Mouse (Mus musculus) lung, adult 2 months (tissue): ENCODE results near the gene Ppfibp1. TPM values are rescaled to one million over a fixed set of nuclear protein-coding genes. Genes with fewer than 3 reads are reported as not detected.

Experiments used
- DNase-seq: peaks from one replicate; pipeline ENCODE4 v3.0.0; 2022
- H3K4me1 ChIP-seq: fragments of 200-500 bp; 2 replicates; pipeline ENCODE4 v1.6.1; 2011; ENCODE audit warnings: low read length; ENCODE audit not compliant: control insufficient read depth, insufficient read depth
- H3K4me3 ChIP-seq: fragments of 200-500 bp; replicated peaks from 2 replicates; pipeline ENCODE3; 2011; ENCODE audit warnings: low read depth, mild to moderate bottlenecking, control low read depth, low read length; ENCODE audit errors: extremely low read depth
- CTCF ChIP-seq: fragments of 200-500 bp; IDR thresholded peaks from 2 replicates; pipeline ENCODE4 v1.5.1; 2011; ENCODE audit warnings: mild to moderate bottlenecking, low read length, control low read depth; ENCODE audit not compliant: insufficient read depth
- POLR2A ChIP-seq: fragments of 200-500 bp; IDR thresholded peaks from 2 replicates; pipeline ENCODE4 v1.6.1; 2011; ENCODE audit warnings: low read depth, mild to moderate bottlenecking, control low read depth, low read length, borderline replicate concordance; ENCODE audit errors: extremely low read depth
- WGBS: fragments of 180-500 bp; shearing (Covaris S2); methylation state at CpG from one replicate; pipeline ENCODE4 v1.1.7; 2018; 5-methylcytosine and 5-hydroxymethylcytosine counted together
- polyA plus RNA-seq: library from polyadenylated mRNA; depleted of rRNA; stranded (reverse); fragments of >200 nt; gene quantifications from 2 replicates; pipeline ENCODE4 v1.2.3, GENCODE M21; 2012; rRNA removed

The Ppfibp1 gene
- polyA plus RNA-seq, 1 experiment = 35.1 TPM

DNA sequence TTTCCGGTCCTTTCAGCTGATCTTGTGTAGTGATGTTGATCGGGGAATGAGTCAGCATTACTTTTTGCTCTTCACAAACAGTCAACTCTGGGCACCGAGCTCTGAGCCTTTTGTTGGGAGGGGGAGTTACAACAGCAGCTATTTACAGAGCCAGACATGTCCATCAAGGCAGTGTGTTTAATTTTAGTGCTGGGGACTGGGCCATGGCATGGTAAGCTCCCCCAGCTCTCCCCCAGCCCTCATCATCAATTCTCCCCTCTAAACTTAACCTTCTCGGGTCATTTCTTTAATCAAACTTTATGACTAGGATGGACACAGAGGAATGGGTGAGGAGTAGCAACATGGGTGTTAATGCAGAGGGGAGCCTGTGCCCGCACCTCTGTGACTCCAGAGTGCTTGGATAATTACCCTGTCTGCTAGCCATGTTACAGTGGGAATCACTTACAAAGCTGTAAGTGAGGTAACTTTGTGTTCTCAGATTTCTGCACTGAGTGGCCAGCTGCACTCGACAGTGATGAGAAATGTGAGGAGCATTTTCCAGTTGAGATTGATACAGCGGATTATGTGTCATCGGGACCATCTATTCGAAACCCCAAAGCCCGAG is 167.2 kb downstream of the Ppfibp1 start:
- TF ChIP-seq POLR2A (no peak), CTCF (no peak)
- no peak for DNase-seq
- Histone ChIP-seq H3K4me1 (no peaks in the 10 kb centered on the region), H3K4me3 (no peak overlapping the region)
- 86% methylated on average over 10 of the region's 10 CpGs for WGBS

DNA sequence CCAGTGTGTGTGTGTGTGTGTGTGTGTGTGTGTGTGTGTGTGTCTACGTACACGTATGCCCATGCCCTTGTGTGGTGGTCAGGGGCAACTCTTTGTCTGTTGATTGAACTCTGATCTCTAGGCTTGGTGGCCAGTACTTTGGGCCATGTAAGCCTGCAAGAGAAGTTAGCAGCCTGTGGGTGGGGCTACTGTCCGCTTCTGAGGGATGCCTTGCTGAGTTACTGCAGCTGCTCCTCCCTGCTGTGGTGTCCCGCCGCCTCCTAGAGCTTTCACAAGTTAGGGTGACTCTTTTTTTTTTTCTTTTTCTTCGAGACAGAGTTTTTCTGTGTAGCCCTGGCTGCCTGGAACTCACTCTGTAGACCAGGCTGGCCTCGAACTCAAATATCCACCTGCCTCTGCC is 171.0 kb downstream of the Ppfibp1 start:
- no peak for DNase-seq
- WGBS = 65% methylated on average over 7 of the region's 7 CpGs
- TF ChIP-seq CTCF (0 out of 2 replicates have a peak, but pooled peaks have one; percentile 10), POLR2A (no peak)
- Histone ChIP-seq H3K4me1 (no peaks in the 10 kb centered on the region), H3K4me3 (no peak overlapping the region)

DNA sequence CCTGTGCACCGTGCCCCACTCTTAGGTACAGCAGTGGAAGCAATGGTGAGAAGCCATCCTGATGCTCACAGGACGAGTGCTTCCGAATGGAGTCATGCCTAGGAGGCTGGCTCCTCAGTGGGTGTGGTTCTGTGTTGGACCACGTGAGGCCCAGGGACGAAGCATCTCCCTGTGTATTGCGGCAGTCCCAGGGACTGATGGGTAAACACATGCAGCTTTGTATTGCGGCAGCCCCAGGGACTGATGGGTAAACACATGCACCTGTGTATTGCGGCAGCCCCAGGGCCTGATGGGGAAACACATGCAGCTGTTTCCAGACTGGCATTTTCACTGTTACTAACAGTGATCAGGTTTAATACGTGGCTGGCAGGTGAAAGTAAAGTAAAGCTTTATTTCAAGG is 173.3 kb downstream of the Ppfibp1 start:
- Histone ChIP-seq H3K4me3 (no peak overlapping the region), H3K4me1 (no peaks in the 10 kb centered on the region)
- DNase-seq = no peak
- TF ChIP-seq CTCF = no peak
- no peak for TF ChIP-seq POLR2A
- WGBS = 88% methylated on average over 9 of the region's 9 CpGs

DNA sequence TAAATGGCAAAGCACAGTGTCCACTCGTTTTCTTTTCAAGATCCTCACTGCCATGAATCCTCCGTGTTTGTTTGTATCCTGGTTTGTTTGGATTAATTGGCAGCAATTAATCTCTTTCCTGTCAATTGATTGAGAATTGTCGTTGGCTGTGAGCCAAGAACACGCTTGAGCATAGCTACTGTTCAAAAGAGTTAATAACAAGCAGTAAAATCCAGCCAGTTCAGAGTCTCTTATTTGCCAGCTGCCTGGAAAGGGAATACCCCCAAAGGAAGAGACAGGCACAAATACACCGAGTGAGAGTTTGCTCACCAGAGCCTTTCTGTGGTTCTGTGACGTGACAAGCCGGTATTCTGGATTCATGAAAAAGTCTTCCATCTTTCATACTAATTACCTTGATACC is 173.7 kb downstream of the Ppfibp1 start:
- H3K4me3 ChIP-seq = no peak overlapping the region
- DNase-seq = no peak
- no peaks in the 10 kb centered on the region for H3K4me1 ChIP-seq
- no peak for TF ChIP-seq POLR2A
- TF ChIP-seq CTCF = no peak
- 66% methylated on average over 7 of the region's 7 CpGs for WGBS

DNA sequence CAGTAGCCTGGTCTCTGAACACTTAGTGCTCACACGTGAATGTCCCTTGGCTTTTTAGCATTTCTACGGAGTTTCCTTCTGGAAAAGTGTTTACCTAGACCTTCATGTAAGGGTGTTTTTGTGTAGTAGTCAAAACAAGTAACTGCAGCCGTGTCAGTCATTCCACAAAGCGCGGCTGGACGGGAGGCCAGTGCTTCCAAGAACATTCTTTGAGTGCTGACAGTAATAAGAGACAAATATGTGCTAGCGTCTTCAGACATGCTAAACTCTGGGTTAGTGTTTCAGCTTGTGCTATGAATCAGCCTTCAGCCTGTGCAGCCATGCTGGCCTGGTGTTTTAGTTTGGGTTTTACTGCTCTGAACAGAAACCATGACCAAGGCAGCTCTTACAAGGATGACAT is 174.4 kb downstream of the Ppfibp1 start:
- no peak for DNase-seq
- TF ChIP-seq POLR2A (no peak), CTCF (no peak)
- H3K4me3 ChIP-seq = no peak overlapping the region
- WGBS = 79% methylated on average over 7 of the region's 7 CpGs
- H3K4me1 ChIP-seq = no peaks in the 10 kb centered on the region

DNA sequence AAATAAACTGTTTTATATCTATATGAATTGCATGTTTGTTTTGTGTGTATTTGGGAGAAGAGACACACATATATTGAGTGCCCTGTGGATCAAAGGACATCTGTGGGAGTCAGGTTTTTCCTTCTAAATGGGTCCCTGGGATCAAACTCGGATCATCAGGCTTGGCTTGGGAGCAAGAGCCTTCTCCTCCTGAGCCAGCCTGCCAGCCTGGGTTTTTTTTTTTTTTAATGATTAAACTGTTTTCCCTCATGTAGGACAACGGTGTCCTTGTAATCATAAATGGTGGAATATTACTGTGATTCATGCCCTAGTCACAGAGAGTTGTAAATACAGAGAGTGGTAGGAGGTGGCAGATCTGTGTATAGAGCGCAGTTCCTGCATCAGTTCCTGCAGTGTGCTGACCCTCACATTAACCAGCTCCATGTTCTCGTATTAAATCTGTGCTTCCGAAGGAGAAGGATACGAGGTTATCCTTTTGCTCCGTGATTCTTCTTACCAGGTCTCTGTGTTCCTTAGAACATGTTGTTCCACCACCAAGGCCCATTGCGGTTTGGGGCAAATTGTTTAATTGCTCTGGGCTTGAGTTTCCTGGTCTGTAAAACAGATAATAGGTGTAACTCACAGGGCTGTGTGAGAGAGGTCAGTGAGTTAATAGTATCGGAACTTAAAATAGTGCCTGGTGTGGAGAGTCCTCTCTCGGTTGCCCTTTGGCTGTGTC is 176.1 kb downstream of the Ppfibp1 start:
- DNase-seq = no peak
- H3K4me3 ChIP-seq = no peak overlapping the region
- 87% methylated on average over 10 of the region's 10 CpGs for WGBS
- no peaks in the 10 kb centered on the region for H3K4me1 ChIP-seq
- TF ChIP-seq POLR2A (no peak), CTCF (no peak)

DNA sequence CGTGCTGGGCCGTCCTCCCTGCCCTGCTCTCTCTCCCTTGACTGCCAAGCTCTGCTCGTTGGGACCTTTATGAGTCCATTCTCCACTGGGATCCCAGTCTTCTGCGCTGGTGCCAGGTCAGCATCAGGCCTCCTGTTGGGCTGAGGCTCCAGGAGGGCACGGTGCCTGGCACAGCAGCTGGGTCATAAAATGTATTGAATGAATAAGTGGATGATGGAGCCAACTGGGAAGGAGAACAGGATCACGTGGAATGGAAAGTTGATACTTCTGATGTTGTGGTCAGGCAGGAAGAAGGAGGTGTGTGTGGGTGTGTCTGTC is 176.6 kb downstream of the Ppfibp1 start:
- no peaks in the 10 kb centered on the region for H3K4me1 ChIP-seq
- 75% methylated on average over 6 of the region's 6 CpGs for WGBS
- no peak for DNase-seq
- TF ChIP-seq POLR2A (no peak), CTCF (no peak)
- no peak overlapping the region for H3K4me3 ChIP-seq

DNA sequence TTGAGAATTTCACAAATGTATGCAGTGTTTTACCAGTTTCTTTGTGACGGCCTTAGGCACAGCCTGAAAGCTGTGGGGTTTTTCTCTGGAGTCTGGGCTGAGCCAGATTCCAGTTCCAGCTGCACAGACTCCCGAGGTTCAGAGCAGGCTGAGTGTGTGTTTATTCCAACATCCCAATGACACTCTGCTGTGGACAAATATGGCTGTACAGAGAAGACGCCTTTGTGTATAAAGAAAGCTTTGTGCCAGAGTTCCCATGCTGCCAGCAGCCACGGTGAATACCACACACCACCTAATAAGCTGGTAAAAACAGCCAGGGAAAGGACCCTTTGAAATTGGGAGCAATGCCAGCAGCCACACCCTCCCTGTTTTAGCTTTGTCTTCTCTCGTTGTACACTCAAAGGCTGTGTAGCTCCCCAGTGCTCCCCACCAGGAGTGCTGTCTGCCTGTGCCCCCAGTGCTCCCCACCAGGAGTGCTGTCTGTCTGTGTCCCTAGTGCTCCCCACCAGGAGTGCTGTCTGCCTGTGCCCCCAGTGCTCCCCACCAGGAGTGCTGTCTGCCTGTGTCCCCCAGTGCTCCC is 187.6 kb downstream of the Ppfibp1 start:
- DNase-seq = no peak
- TF ChIP-seq POLR2A (no peak), CTCF (no peak)
- WGBS = 30% methylated on average over 5 of the region's 5 CpGs
- no peak overlapping the region for H3K4me3 ChIP-seq
- H3K4me1 ChIP-seq = no peaks in the 10 kb centered on the region

DNA sequence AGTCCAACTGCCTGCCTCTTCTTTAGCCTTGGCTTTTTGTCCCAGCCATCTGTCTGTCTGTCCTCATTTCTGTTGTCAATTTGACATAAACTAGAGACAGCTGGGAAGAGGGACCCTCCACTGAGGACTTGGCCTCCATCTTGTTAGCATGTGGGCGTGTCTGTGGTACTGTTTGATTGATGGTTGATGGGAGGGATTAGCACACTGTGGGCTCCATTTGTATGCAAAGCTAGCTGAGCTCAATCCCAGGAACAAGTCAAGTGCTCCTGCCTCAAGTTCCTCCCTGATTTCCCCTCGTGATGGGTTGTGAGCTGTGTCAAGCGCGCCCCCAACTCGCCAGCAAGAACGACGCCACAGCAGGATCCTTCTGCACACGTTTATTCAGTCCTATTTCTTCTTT is 188.6 kb downstream of the Ppfibp1 start:
- WGBS = 93% methylated on average over 8 of the region's 8 CpGs

DNA sequence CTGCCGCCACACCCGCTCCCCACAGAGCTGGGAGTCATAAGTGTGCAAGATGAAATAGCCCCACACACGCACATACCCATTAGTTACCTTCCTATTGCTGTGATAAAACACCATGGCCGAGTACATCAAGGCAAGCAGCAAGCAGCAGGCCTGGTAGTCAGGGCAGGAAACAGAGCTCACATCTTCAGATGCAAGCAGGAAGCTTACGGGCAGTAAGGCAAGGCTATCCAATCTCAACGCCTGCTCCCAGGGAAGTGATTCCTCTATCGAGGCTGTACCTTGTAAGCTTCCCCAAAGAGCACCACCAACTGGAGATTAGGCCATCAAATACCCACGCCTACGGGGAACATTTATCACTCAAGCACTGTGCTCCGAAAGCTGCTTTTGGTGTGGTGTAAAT is 191.6 kb downstream of the Ppfibp1 start:
- DNase-seq = no peak
- 89% methylated on average over 10 of the region's 10 CpGs for WGBS
- Histone ChIP-seq H3K4me3 (no peak overlapping the region), H3K4me1 (no peaks in the 10 kb centered on the region)
- TF ChIP-seq CTCF (no peak), POLR2A (no peak)

More for the DNA sequence above, 188.6 kb downstream of the Ppfibp1 start:
- no peak for DNase-seq
- no peaks in the 10 kb centered on the region for H3K4me1 ChIP-seq
- H3K4me3 ChIP-seq = no peak overlapping the region
- TF ChIP-seq CTCF = no peak
- no peak for TF ChIP-seq POLR2A

Other genes starting within 250 kb of the Ppfibp1 start
- 18.0 and 25.1 TPM in 2 replicates for gene Med21, start 245.9 kb upstream of the Ppfibp1 start, polyA plus RNA-seq
- gene Tm7sf3, start 245.7 kb upstream of the Ppfibp1 start, polyA plus RNA-seq = 15.8 and 20.2 TPM in 2 replicates
- gene Stk38l, start 163.5 kb upstream of the Ppfibp1 start, polyA plus RNA-seq = 2.8 and 5.3 TPM in 2 replicates
- gene Arntl2, start 92.4 kb upstream of the Ppfibp1 start, polyA plus RNA-seq = 1.8 and 3.1 TPM in 2 replicates
- gene Smco2, start 38.4 kb upstream of the Ppfibp1 start, polyA plus RNA-seq = 0.12 TPM in 1 of 2 replicates, not detected in the other
- not detected in 2 replicates for gene 1700034J05Rik, start 65.9 kb downstream of the Ppfibp1 start, polyA plus RNA-seq
- gene Rep15, start 144.1 kb downstream of the Ppfibp1 start, polyA plus RNA-seq = 0.24 and 0.32 TPM in 2 replicates
- 5.2 and 6.2 TPM in 2 replicates for gene Mrps35, start 154.3 kb downstream of the Ppfibp1 start, polyA plus RNA-seq
- 0.20 and 0.65 TPM in 2 replicates for gene Mansc4, start 198.5 kb downstream of the Ppfibp1 start, polyA plus RNA-seq
- 11.5 and 12.0 TPM in 2 replicates for gene Klhl42, start 202.9 kb downstream of the Ppfibp1 start, polyA plus RNA-seq